Mouse (Mus musculus): ENCODE data around the gene Sgk2. TPM values are rescaled to one million over a fixed set of nuclear protein-coding genes. Genes with fewer than 3 reads are reported as not detected.
A peak's percentile ranks its signal among the peaks of the same experiment; 100 is the strongest.

Gene Sgk2
- under 1 TPM; 0.71 to 0.79 TPM for total RNA-seq (2021)
- long read RNA-seq, partial matches to known transcripts, result 0 of 1 reads
- long read RNA-seq, other reads (novel, unspliced or antisense), result 1 of 1 reads

GRCm38 (mm10) chr2:162987218-162987617 is at the start of gene Sgk2:
Gene Sgk2, plus strand, starts transcription at chr2:162987330.
- DNase-seq (ENCODE audit: low spot score in 2 of 2), result no peak

- no peak for DNase-seq (ENCODE audit: low spot score in 2 of 2)
These were observed 47.6 kb upstream of the Sgk2 start for GRCm38 (mm10) chr2:162939562-162939961.

- DNase-seq (ENCODE audit: low spot score in 2 of 2), result peak; percentile 53 to 68
These were observed 43.8 kb upstream of the Sgk2 start, which contains the start of gene L3mbtl1 for GRCm38 (mm10) chr2:162943148-162943846. Gene L3mbtl1, plus strand, starts transcription at chr2:162943472.

- no peak for DNase-seq (ENCODE audit: low spot score in 2 of 2)
These were observed 43.2 kb upstream of the Sgk2 start for GRCm38 (mm10) chr2:162943931-162944330.

GRCm38 (mm10) chr2:162946964-162947363 is 40.2 kb upstream of the Sgk2 start:
- no peak for DNase-seq (ENCODE audit: low spot score in 2 of 2)

GRCm38 (mm10) chr2:162947736-162948135 is 39.4 kb upstream of the Sgk2 start:
- DNase-seq (ENCODE audit: low spot score in 2 of 2), result no peak

GRCm38 (mm10) chr2:162948221-162948620 is 38.9 kb upstream of the Sgk2 start:
- DNase-seq (ENCODE audit: low spot score in 2 of 2), result no peak

GRCm38 (mm10) chr2:162950776-162951175 is 36.4 kb upstream of the Sgk2 start:
- DNase-seq (ENCODE audit: low spot score in 2 of 2), result no peak

GRCm38 (mm10) chr2:162956843-162957242 is 30.3 kb upstream of the Sgk2 start:
- DNase-seq (ENCODE audit: low spot score in 2 of 2), result no peak

- no peak for DNase-seq (ENCODE audit: low spot score in 2 of 2)
These were observed 25.8 kb upstream of the Sgk2 start for GRCm38 (mm10) chr2:162961321-162961720.

- no peak for DNase-seq (ENCODE audit: low spot score in 2 of 2)
These were observed 20.4 kb upstream of the Sgk2 start for GRCm38 (mm10) chr2:162966734-162967133.

GRCm38 (mm10) chr2:162968357-162968756 is 18.8 kb upstream of the Sgk2 start:
- peak in 1 of 2 experiments; percentile 39 for DNase-seq (ENCODE audit: low spot score in 2 of 2)

- DNase-seq (ENCODE audit: low spot score in 2 of 2), result no peak
These were observed 18.0 kb upstream of the Sgk2 start for GRCm38 (mm10) chr2:162969101-162969500.

GRCm38 (mm10) chr2:162970896-162971295 is 16.2 kb upstream of the Sgk2 start:
- no peak for DNase-seq (ENCODE audit: low spot score in 2 of 2)

- no peak for DNase-seq (ENCODE audit: low spot score in 2 of 2)
These were observed 14.4 kb upstream of the Sgk2 start for GRCm38 (mm10) chr2:162972752-162973151.

- DNase-seq (ENCODE audit: low spot score in 2 of 2), result no peak
These were observed 13.9 kb upstream of the Sgk2 start for GRCm38 (mm10) chr2:162973206-162973605.

- DNase-seq (ENCODE audit: low spot score in 2 of 2), result peak in 1 of 2 experiments; percentile 37
These were observed 13.5 kb upstream of the Sgk2 start for GRCm38 (mm10) chr2:162973637-162974036.

- DNase-seq (ENCODE audit: low spot score in 2 of 2), result peak; percentile 32 to 49
These were observed 11.9 kb upstream of the Sgk2 start for GRCm38 (mm10) chr2:162975157-162975775.

- no peak for DNase-seq (ENCODE audit: low spot score in 2 of 2)
These were observed 11.1 kb upstream of the Sgk2 start for GRCm38 (mm10) chr2:162976001-162976400.

GRCm38 (mm10) chr2:162984381-162984780 is 2.7 kb upstream of the Sgk2 start:
- no peak for DNase-seq (ENCODE audit: low spot score in 2 of 2)

- DNase-seq (ENCODE audit: low spot score in 2 of 2), result no peak
These were observed 1.2 kb upstream of the Sgk2 start for GRCm38 (mm10) chr2:162985923-162986322.

GRCm38 (mm10) chr2:162986764-162987163 is 366 bp upstream of the Sgk2 start:
- DNase-seq (ENCODE audit: low spot score in 2 of 2), result no peak

- DNase-seq (ENCODE audit: low spot score in 2 of 2), result no peak
These were observed 1.1 kb downstream of the Sgk2 start for GRCm38 (mm10) chr2:162988235-162988634.
